Mouse (Mus musculus): ENCODE measurements around the gene Tnrc6a.
"Not testable (repeated sequence)": the region's sequence is repeated elsewhere in the genome, so short reads cannot be mapped to it uniquely, and the experiment has no call there.

DNA sequence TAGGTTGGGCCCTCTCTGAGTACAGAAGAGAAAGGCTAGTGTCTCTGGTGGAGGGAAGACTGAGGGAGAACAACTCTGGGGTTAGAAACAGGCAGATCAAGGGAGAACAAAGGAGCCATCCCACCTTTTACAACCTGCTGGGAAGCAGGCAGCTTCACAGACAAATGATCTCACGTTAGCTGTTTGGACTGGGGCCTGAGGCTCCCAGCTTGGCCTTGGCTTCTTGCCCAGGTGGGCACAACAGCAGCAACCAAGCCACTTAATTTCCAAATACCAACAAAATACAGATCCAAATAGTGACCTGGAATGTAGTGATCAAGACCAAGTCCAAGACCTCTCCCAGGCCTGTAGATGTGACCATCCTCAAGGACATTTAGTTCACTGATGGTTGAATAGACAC is 18.3 kb upstream of the Tnrc6a start:
- TF ChIP-seq POLR2A (IDR thresholded peaks at IDR 0.05; ENCODE audit: borderline replicate concordance, control insufficient read depth, low read depth, low read length); CTCF (IDR thresholded peaks at IDR 0.05; ENCODE audit: control insufficient read depth, insufficient read depth, low read length): not testable (repeated sequence)
